Mouse (Mus musculus): ENCODE measurements around the gene Rhbdl1. TPM values are rescaled to one million over a fixed set of nuclear protein-coding genes. Genes with fewer than 3 reads are reported as not detected.

The Rhbdl1 gene
- polyA plus RNA-seq, 1 experiment from 2014 or later, result 67.6 TPM

DNA sequence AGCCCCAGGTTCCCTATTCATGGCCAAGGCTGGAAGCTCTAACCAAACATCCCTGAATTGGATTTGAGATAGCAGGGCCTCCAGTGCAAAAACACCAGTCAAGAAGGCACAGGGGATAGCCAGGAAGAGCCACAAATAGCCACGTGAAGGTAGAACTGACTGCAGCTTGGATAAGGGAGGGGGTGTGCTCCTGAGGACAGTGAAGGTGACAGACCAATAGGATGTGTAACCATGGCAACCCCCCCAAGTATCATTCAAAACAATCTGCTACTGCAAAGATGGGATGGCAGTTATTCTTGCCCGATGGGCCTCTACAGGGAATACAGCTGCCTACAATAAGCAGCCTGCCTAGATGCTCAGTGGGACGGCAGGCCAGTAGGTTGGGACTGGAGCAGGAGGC lies 438 bp upstream of the Rhbdl1 start:
- H3K4me2 ChIP-seq (ENCODE audit: low read depth, low read length), result peak overlapping the region; percentile 72
- H3K9ac ChIP-seq (replicated peaks; ENCODE audit: low read depth, low read length), result no peak overlapping the region
- H3K4me1 ChIP-seq (ENCODE audit: control insufficient read depth, insufficient read depth, low read length), result peaks cover 42% of the 10 kb centered on the region
- peak overlapping the region; percentile 83 for H3K27ac ChIP-seq (ENCODE audit: low read depth, low read length)
- no peaks in the 10 kb centered on the region for H3K27me3 ChIP-seq (ENCODE audit: control insufficient read depth, insufficient read depth, low read length)
- ATAC-seq (ENCODE audit: low read depth), result no peak
- WGBS, result 18% methylated on average over 3 of the region's 3 CpGs
- 0 out of 2 replicates have a peak overlapping the region, but pooled peaks have one; percentile 38 for H3K4me3 ChIP-seq (ENCODE audit: low read depth, low read length)
- peaks cover 28% of the 10 kb centered on the region for H3K36me3 ChIP-seq (ENCODE audit: control insufficient read depth, insufficient read depth, low read length)
- no peaks in the 10 kb centered on the region for H3K9me3 ChIP-seq (ENCODE audit: control insufficient read depth, low read length)

DNA sequence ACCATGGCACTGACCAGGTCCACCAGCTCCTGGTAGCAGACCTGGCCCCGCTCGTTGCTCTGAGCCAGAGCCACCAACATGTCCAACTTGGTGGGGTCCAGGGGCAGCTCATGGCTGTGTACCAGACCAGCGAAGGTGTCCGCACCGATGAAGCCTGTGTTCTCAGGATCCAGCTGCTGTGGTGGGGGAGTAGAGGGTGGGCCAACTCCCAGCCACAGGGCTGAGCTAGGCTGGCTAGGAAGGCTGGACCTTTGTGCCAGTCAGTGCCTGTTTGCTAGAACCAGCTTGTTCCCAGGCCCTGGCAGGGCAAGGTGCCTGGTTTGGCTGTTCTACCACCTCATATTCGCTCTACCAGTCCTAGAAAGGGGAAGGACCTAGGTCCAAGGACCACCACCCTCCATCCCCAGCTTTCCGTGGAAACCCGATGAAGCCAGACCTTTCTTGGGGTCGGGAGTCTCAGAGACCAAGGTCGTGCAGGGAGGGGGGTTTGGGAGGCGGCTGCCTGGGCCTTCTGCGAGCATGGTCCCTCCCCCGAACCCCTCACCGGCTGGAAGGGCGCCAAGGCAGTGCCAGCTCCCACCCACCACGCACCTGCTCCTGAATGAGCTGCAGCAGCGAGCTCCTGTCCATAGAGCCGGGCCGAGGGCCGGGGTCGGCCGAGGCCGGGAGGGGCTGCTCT lies 559 bp downstream of the Rhbdl1 start:
- Histone ChIP-seq H3K27me3 (ENCODE audit: control insufficient read depth, insufficient read depth, low read length) (no peaks in the 10 kb centered on the region), H3K4me1 (ENCODE audit: control insufficient read depth, insufficient read depth, low read length) (peaks cover 48% of the 10 kb centered on the region), H3K9me3 (ENCODE audit: control insufficient read depth, low read length) (no peaks in the 10 kb centered on the region), H3K4me2 (ENCODE audit: low read depth, low read length) (peak overlapping the region; percentile 72), H3K4me3 (ENCODE audit: low read depth, low read length) (peak overlapping the region; percentile 38), H3K36me3 (ENCODE audit: control insufficient read depth, insufficient read depth, low read length) (peaks cover 22% of the 10 kb centered on the region), H3K9ac (replicated peaks; ENCODE audit: low read depth, low read length) (peak overlapping the region; percentile 73), H3K27ac (ENCODE audit: low read depth, low read length) (peak overlapping the region; percentile 83)
- ATAC-seq (ENCODE audit: low read depth), result no peak
- 20% methylated on average over 23 of the region's 23 CpGs for WGBS

DNA sequence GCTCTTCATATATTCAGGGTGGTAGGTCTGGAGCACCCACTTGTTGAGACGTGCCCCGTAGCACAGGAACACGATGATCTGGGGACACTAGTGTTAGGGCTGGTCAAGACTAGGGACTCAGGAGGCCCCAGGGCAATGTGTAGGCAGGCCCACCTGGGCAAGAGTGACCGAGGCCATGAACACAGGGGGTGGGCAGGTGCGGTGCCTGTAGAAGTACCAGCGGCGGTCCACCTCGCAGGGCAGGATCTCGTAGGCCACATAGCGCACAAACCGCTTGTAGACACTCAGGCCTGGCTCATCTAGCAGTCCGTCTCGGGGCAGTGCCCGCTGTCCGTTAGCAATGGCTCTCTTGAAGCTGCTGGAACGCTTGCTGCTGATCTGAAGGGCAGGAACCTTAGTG lies 1.3 kb downstream of the Rhbdl1 start:
- no peaks in the 10 kb centered on the region for H3K9me3 ChIP-seq (ENCODE audit: control insufficient read depth, low read length)
- no peak overlapping the region for H3K27ac ChIP-seq (ENCODE audit: low read depth, low read length)
- H3K4me2 ChIP-seq (ENCODE audit: low read depth, low read length), result peak overlapping the region; percentile 72
- no peak for ATAC-seq (ENCODE audit: low read depth)
- H3K27me3 ChIP-seq (ENCODE audit: control insufficient read depth, insufficient read depth, low read length), result no peaks in the 10 kb centered on the region
- 94% methylated on average over 16 of the region's 16 CpGs for WGBS
- H3K36me3 ChIP-seq (ENCODE audit: control insufficient read depth, insufficient read depth, low read length), result peaks cover 22% of the 10 kb centered on the region
- peaks cover 55% of the 10 kb centered on the region for H3K4me1 ChIP-seq (ENCODE audit: control insufficient read depth, insufficient read depth, low read length)
- H3K4me3 ChIP-seq (ENCODE audit: low read depth, low read length), result 0 out of 2 replicates have a peak overlapping the region, but pooled peaks have one; percentile 9
- peak overlapping the region; percentile 73; the same call in 1 of the 2 replicates for H3K9ac ChIP-seq (replicated peaks; ENCODE audit: low read depth, low read length)

DNA sequence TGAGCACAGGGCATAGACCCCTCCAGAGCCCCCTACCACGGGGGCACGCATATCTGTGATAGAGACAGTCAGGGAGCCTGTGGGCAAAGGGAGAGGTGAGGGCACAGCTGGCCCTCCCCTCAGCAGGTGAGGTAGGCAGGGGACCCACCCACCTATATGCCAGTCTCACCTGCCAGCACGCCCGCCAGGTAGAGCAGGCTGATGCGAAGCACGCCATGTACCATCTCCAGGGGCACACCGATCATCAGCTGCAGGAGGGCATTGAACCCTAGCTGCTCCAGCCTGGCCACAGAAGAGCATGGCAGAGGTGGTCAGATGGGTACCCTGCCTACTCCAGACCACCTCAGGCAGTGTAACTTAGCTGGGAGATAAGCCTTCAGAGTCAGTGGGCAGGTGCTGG lies 1.8 kb downstream of the Rhbdl1 start:
- Histone ChIP-seq H3K9me3 (ENCODE audit: control insufficient read depth, low read length) (no peaks in the 10 kb centered on the region), H3K4me2 (ENCODE audit: low read depth, low read length) (peak overlapping the region; percentile 90), H3K4me3 (ENCODE audit: low read depth, low read length) (0 out of 2 replicates have a peak overlapping the region, but pooled peaks have one; percentile 9), H3K27ac (ENCODE audit: low read depth, low read length) (no peak overlapping the region), H3K9ac (replicated peaks; ENCODE audit: low read depth, low read length) (no peak overlapping the region), H3K27me3 (ENCODE audit: control insufficient read depth, insufficient read depth, low read length) (no peaks in the 10 kb centered on the region), H3K4me1 (ENCODE audit: control insufficient read depth, insufficient read depth, low read length) (peaks cover 59% of the 10 kb centered on the region), H3K36me3 (ENCODE audit: control insufficient read depth, insufficient read depth, low read length) (peaks cover 22% of the 10 kb centered on the region)
- WGBS, result 95% methylated on average over 7 of the region's 7 CpGs
- no peak for ATAC-seq (ENCODE audit: low read depth)

DNA sequence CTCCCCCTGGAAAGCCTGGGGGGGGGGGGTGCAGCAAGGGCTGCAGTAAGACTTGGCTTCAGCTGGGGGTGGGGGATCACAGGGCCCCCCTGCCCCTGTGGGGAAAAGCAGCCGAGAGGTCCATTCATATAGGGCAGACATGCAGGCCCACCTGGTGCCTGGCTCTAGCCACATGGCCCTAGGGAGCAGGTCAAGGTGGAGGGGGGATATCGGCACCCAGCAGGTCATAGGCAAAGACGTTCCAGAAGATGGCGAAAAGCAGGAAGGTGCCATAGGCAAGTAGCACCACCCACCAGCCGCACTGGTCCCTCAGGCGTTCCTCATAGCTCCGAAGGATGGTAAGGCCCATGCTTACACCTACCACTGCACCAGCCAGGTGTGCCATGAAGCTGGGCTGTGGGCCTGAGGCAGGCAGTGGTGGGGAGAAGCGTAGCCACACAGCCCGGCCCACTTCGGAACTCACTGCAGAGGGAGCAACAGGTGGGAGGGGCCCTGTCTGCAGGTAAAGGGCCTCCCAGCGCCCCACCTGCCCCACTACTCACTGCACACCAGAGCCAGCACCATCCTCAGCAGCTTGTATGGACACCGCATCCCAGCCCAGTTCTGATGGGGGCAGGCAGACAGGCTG lies 2.4 kb downstream of the Rhbdl1 start:
- Histone ChIP-seq H3K9ac (replicated peaks; ENCODE audit: low read depth, low read length) (peak overlapping the region; percentile 76), H3K27me3 (ENCODE audit: control insufficient read depth, insufficient read depth, low read length) (no peaks in the 10 kb centered on the region), H3K4me2 (ENCODE audit: low read depth, low read length) (peak overlapping the region; percentile 90), H3K27ac (ENCODE audit: low read depth, low read length) (no peak overlapping the region), H3K9me3 (ENCODE audit: control insufficient read depth, low read length) (no peaks in the 10 kb centered on the region), H3K4me3 (ENCODE audit: low read depth, low read length) (peak overlapping the region; percentile 82; the same call in 1 of the 2 replicates), H3K4me1 (ENCODE audit: control insufficient read depth, insufficient read depth, low read length) (peaks cover 64% of the 10 kb centered on the region), H3K36me3 (ENCODE audit: control insufficient read depth, insufficient read depth, low read length) (peaks cover 20% of the 10 kb centered on the region)
- ATAC-seq (ENCODE audit: low read depth), result no peak
- 93% methylated on average over 12 of the region's 12 CpGs for WGBS

DNA sequence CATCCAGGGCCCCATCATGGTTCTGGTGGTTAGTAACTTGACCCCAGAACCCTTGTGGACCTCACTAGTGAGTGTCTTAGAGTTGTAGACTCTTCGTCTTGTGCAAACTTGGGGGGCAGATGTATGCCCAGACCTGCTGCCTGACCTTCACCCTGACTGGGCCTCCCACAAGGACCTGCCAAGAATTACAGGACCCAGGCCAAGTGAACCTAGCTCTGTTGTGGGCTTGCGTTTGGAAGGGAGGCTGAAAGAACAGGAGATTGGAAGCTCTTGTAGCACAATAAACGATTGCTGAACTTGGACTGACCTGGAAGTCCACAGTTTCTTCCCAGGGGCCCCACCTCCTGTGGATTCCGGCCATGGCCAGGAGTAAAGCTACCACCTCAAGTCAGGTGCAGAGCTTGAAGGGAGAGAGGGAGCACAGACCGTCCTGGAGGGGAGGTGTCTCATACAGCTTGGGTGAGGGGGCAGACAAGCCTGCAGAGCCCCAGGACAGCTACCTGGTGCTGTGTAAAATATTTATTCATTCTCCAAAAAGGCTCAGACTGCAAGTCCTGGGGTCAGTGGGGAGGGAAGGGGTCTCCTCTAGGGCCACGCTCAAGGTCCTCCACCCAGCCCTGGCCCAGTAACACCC lies 3.0 kb downstream of the Rhbdl1 start:
- Histone ChIP-seq H3K27me3 (ENCODE audit: control insufficient read depth, insufficient read depth, low read length) (no peaks in the 10 kb centered on the region), H3K9ac (replicated peaks; ENCODE audit: low read depth, low read length) (peak overlapping the region; percentile 76), H3K4me2 (ENCODE audit: low read depth, low read length) (peak overlapping the region; percentile 90), H3K4me1 (ENCODE audit: control insufficient read depth, insufficient read depth, low read length) (peaks cover 69% of the 10 kb centered on the region), H3K36me3 (ENCODE audit: control insufficient read depth, insufficient read depth, low read length) (peaks cover 16% of the 10 kb centered on the region), H3K9me3 (ENCODE audit: control insufficient read depth, low read length) (no peaks in the 10 kb centered on the region), H3K27ac (ENCODE audit: low read depth, low read length) (peak overlapping the region; percentile 93; the same call in 1 of the 2 replicates), H3K4me3 (ENCODE audit: low read depth, low read length) (peak overlapping the region; percentile 82)
- 59% methylated on average over 6 of the region's 6 CpGs for WGBS
- no peak for ATAC-seq (ENCODE audit: low read depth)

DNA sequence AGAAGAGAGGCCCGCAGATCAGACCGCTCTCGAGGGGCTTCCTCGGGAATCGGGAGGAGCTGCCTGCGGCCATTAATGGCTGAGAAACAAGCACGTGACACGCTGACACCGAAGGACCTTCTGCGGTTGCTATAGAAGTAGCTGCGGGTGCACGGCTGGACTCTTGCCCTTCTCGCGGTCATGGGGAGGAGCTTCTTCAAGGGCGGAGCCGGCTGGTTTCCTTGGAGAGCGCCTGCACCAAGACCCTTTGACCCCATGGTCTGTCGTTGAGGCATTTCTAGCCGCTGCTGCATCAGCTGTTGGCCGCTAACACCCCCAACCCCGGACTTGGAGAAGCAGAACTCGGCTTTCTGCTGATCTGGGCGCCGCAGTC lies 3.8 kb downstream of the Rhbdl1 start, which contains the start of gene Stub1:
TSS of gene Stub1 (minus strand) at position 114 of the 373 bp plus-strand sequence.
- Histone ChIP-seq H3K9me3 (ENCODE audit: control insufficient read depth, low read length) (no peaks in the 10 kb centered on the region), H3K27me3 (ENCODE audit: control insufficient read depth, insufficient read depth, low read length) (no peaks in the 10 kb centered on the region), H3K4me1 (ENCODE audit: control insufficient read depth, insufficient read depth, low read length) (peaks cover 71% of the 10 kb centered on the region), H3K4me3 (ENCODE audit: low read depth, low read length) (peak within 1 kb of the TSS; percentile 82), H3K4me2 (ENCODE audit: low read depth, low read length) (peak within 1 kb of the TSS; percentile 90), H3K36me3 (ENCODE audit: control insufficient read depth, insufficient read depth, low read length) (peaks cover 16% of the 10 kb centered on the region), H3K27ac (ENCODE audit: low read depth, low read length) (peak within 1 kb of the TSS; percentile 93), H3K9ac (replicated peaks; ENCODE audit: low read depth, low read length) (peak within 1 kb of the TSS; percentile 76)
- peak; percentile 57 for ATAC-seq (ENCODE audit: low read depth)
- WGBS, result under 1% methylated on average over 24 of the region's 24 CpGs

DNA sequence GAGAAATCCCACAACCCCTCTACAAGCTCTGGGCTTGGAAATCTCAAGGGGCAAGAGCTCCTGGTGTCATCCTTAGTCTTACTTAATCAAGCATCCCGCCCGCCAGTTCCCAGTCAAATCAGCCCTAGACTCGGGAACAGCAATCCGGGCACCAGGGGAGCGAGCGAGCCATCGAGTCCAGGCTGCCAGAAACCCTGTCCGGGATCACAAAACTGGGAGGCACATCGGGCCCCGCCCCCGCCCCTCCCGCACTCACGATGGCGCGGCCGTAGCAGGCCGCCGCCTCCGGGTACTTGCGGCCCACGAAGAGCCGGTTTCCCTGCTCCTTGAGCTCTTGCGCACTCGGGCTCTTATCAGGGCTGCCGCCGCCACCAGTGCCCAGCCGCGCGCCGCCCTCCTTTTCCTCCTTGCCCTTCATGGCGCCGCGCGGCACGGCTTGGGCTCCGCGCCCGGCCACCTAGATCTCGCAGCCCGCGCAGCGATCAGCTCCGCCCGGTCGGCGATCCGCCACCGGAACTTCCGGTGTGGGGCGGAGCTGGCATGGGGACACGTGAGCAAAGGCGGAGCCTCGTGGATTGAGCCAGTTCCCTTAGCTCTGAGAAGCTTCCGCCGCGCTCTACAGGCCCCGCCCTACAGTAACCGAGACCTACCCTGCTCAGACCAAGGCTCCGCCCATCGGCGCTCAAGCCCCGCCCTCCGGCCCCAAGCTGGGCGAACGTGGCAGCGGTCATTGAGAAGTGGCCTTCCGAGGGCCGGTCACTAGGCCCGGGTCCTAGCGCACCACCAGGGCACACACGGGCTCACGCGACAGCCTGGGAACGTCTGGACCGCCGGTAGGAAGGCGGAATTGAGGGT lies 4.4 kb downstream of the Rhbdl1 start:
- Histone ChIP-seq H3K9me3 (ENCODE audit: control insufficient read depth, low read length) (no peaks in the 10 kb centered on the region), H3K27me3 (ENCODE audit: control insufficient read depth, insufficient read depth, low read length) (no peaks in the 10 kb centered on the region), H3K4me1 (ENCODE audit: control insufficient read depth, insufficient read depth, low read length) (peaks cover 77% of the 10 kb centered on the region), H3K27ac (ENCODE audit: low read depth, low read length) (peak overlapping the region; percentile 93), H3K9ac (replicated peaks; ENCODE audit: low read depth, low read length) (peak overlapping the region; percentile 76), H3K36me3 (ENCODE audit: control insufficient read depth, insufficient read depth, low read length) (peaks cover 17% of the 10 kb centered on the region), H3K4me2 (ENCODE audit: low read depth, low read length) (peak overlapping the region; percentile 90), H3K4me3 (ENCODE audit: low read depth, low read length) (peak overlapping the region; percentile 82)
- WGBS, result under 1% methylated on average over 67 of the region's 77 CpGs
- ATAC-seq (ENCODE audit: low read depth), result peak; percentile 90
